Mouse (Mus musculus): Measurements from ENCODE around the gene Gm7298.
"Not testable (repeated sequence)": the region's sequence is repeated elsewhere in the genome, so short reads cannot be mapped to it uniquely, and the experiment has no call there.

Gene Gm7298

GRCm38 (mm10) chr6:121732632-121733031 lies at the start of gene Gm7298:
Gene Gm7298 (plus strand): TSS chr6:121732932.
- no peak for DNase-seq

- DNase-seq = no peak
Measured at GRCm38 (mm10) chr6:121828034-121828433, 95.3 kb downstream of the Gm7298 start.

GRCm38 (mm10) chr6:121836361-121836760 lies 103.6 kb downstream of the Gm7298 start:
- DNase-seq = no peak

- not testable (repeated sequence) for DNase-seq
Measured at GRCm38 (mm10) chr6:121838271-121838670, 105.5 kb downstream of the Gm7298 start, which contains the start of gene Mug1. Gene Mug1 (plus strand): TSS chr6:121838541.
